Mouse (Mus musculus) embryonic stem cell, embryonic (primary cell): Measurements from ENCODE around the gene Hivep2.

Experiments used
- CTCF ChIA-PET, 4 experiments: fragments of 300-600 bp in 2 of 4; fragments of 350-600 bp in 2 of 4; sonication (Branson Sonifier 250); formaldehyde crosslinking; loops; one replicate each; lab custom pipeline; 2022; ENCODE audit warnings: inconsistent platforms in 2 of 4; lab: Charles Lee
- POLR2A ChIA-PET, 4 experiments: fragments of 300-600 bp in 2 of 4; fragments of 350-600 bp in 2 of 4; sonication (Branson Sonifier 250); formaldehyde crosslinking; loops; one replicate each; lab custom pipeline; 2022; ENCODE audit warnings: antibody characterized with exemption in 4 of 4, inconsistent platforms in 1 of 4; lab: Charles Lee

The Hivep2 gene

GRCm38 (mm10) chr10:14082275-14082674 lies 116.4 kb downstream of the Hivep2 start:
- ChIA-PET POLR2A (interaction anchor here in 3 of 4 experiments (0.7 to 1.5 kb wide), 3 partner anchors 10 to 119 kb away, joined by 3 to 8 read pairs (median 4); no protein-coding TSS in a partner anchor), CTCF (no interaction called here)

- ChIA-PET POLR2A (interaction anchor here in 2 of 4 experiments (0.7 to 1.4 kb wide), 2 partner anchors 10 to 521 kb away, joined by 6 to 8 read pairs; no protein-coding TSS in a partner anchor), CTCF (interaction anchor here in 1 of 4 experiments (0.7 kb wide), 1 partner anchor 121 kb away, joined by 9 read pairs; no protein-coding TSS in a partner anchor)
Observed at GRCm38 (mm10) chr10:14085241-14085659, 119.4 kb downstream of the Hivep2 start.

DNA sequence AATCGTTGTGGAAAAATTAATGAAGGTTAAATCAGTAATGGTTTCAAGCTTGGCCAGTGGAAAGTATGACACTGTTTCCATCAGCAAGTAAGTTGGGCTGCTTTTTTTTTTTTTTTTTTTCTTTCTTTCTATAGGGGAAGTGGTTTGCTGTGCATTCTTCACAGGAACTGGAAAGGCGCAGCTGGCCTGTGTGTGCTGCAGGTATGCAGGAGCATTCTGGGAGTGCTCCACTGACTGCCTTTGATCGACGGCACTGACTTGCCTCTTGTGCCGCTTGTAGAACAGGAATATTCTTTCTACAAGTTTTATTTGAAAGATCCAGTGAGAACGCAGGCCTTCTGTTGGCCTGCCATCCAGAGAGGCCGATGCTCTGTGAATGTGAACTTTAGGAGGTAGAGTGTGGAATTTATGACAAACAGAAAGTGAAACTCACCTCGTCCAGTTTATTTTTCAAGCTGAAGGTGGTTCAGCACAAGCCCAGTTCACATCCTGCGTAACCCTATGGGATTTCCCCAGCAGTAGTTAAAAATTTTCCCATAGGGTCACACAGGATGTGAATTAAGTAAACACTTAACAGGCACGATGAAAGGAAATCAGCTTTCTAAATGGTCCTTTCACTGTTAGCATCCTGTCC lies 120.1 kb downstream of the Hivep2 start:
- CTCF ChIA-PET: interaction anchor here in 1 of 4 experiments (0.6 to 0.7 kb wide), 2 partner anchors 27 to 121 kb away, joined by 5 to 9 read pairs; no protein-coding TSS in a partner anchor
- POLR2A ChIA-PET: interaction anchor here in 2 of 4 experiments (0.7 to 1.4 kb wide), 3 partner anchors 9 to 521 kb away, joined by 4 to 8 read pairs (median 6); no protein-coding TSS in a partner anchor

DNA sequence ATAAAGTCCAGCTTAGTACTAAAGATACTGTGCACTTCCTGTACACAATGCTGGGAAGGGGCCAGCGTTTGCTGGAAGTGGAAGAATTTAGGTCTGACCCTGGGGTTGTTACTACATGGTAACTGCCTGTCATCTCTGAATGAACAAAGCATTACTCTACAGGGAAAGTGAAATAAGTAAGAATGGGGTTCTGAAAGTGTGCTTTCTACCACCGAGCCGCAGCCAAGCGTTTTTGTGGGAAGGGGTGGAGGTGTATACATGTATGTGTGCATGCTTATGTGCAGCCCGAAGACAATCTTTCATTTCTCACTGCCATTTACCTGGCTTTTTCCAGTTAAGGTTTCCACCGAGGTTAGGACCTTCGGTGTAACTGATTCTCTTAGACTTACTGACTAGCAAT lies 121.4 kb downstream of the Hivep2 start:
- ChIA-PET CTCF (interaction anchor here in 2 of 4 experiments (0.6 kb wide), 2 partner anchors 108 to 445 kb away, joined by 3 to 4 read pairs; no protein-coding TSS in a partner anchor), POLR2A (interaction anchor here in 1 of 4 experiments (0.7 kb wide), 1 partner anchor 358 kb away, joined by 6 read pairs; no protein-coding TSS in a partner anchor)

GRCm38 (mm10) chr10:14089488-14089887 lies 123.6 kb downstream of the Hivep2 start:
- ChIA-PET CTCF (no interaction called here), POLR2A (no interaction called here)

DNA sequence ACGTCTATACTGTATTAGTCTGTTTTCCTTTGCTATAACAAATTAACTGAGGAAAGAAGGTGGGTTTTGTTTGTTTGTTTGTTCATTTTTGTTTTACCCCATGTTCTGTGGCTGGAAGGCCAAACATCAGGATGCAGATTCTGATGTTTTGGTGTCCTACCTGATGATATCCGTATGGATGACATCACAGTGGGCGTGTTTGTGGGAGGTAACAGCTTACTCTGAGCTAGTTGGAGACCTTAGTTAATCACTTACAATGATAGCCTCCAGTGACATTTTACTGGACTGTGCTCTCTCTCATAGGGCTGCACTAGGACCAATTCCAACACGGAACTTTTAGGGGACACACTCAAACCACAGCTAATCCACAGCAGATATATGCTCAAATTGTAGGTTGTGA lies 128.2 kb downstream of the Hivep2 start:
- POLR2A ChIA-PET: interaction anchor here in 1 of 4 experiments (1.3 kb wide), 1 partner anchor 8 kb away, joined by 6 read pairs; no protein-coding TSS in a partner anchor
- CTCF ChIA-PET: no interaction called here

DNA sequence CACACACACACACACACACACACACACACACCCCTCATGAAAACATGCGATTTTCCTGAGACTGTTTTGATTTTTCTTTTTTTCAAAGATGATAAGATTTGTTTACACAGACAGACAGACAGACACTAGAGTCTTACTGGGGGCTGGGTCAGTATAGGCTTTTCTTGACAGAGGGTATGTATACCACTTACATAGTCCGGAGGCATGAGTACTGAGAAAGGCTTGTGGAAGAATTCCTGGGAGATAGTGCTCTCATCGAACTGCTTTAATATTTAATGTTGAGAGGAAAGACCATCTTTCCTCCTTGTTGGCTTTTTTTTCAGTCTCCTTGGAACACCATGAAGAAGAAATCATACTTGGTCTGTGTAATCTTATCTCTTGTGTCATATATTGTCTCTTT lies 130.2 kb downstream of the Hivep2 start:
- ChIA-PET POLR2A (no interaction called here), CTCF (no interaction called here)

- ChIA-PET POLR2A (no interaction called here), CTCF (no interaction called here)
Observed at GRCm38 (mm10) chr10:14099182-14099581, 133.3 kb downstream of the Hivep2 start.

DNA sequence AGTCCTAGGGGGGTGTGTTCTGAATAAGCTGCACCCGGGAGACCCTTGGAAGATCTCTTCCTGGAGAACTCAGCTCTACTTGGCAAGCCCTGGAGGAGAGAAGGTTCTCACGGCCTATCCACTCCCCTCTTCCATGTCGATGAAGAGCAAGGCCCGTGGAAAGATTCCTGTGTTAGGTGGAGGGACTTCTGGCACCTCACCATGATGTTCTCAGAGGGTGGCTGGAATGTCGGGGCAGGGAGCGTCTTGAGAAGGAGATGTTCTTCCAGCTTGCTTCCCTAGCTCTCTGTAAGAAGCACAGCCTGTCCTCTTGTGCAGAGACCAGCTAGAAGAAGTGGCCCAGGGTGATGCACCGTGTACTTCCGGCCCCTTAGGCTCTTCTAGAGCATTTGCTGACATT lies 134.2 kb downstream of the Hivep2 start:
- CTCF ChIA-PET: no interaction called here
- POLR2A ChIA-PET: no interaction called here

GRCm38 (mm10) chr10:14100847-14101246 lies 135.0 kb downstream of the Hivep2 start:
- ChIA-PET CTCF (interaction anchor here in 2 of 4 experiments (0.6 kb wide), 2 partner anchors 44 to 1603 kb away, joined by 3 read pairs; no protein-coding TSS in a partner anchor), POLR2A (no interaction called here)

- CTCF ChIA-PET: no interaction called here
- POLR2A ChIA-PET: no interaction called here
Observed at GRCm38 (mm10) chr10:14101966-14102365, 136.1 kb downstream of the Hivep2 start.

DNA sequence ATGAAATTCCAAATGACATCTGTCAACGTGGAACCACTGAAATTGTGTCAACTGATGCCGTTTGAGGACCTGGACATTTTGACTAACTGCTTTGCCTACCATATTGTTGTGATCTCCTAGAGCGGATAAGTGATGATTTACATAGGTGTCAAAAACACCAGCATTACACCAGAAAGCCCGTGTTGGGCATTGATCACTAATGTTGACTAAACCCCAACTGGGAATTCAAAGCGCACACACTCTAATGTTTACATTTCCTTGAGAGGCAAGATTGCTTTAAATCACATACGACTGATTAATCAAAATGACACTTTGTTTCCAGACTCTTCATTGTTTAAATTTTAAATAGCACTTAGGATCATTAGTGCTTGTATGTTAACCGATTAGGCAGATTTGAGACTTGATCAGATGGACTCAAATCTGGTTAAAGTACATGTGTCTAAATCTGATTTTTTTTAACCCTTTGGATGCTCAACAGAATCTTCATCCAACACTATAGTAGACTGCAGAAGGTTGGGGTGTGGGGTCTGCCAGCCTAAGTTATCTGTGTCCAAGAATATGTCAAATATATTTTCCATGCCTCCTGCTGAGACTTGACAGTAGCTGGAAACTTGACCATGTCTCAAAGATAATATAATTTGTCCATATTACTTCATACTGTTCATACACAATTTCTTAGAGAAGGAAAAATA lies 142.3 kb downstream of the Hivep2 start:
- ChIA-PET CTCF (no interaction called here), POLR2A (no interaction called here)

GRCm38 (mm10) chr10:14115846-14116245 lies 150.0 kb downstream of the Hivep2 start:
- ChIA-PET CTCF (no interaction called here), POLR2A (no interaction called here)

DNA sequence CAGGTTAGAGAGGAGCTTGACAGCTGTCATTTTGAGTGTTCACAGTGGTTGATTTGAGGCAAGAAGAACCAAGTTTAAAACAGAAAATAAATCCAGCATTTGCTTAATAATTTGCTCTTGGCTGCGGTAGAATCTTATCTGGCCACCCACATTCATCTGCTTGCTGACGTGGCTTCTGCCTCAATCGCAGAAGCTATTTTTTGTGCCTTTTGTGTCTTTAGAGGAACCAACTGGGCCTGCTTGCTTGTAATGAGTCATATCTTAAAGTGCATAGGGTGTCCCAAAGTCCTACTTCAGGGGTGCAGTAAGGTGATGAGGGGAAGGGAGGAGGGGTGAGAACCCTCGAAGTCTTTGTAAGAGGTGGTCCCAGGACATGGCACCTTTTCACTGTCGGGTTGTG lies 151.1 kb downstream of the Hivep2 start:
- ChIA-PET CTCF (no interaction called here), POLR2A (interaction anchor here in 1 of 4 experiments (0.7 kb wide), 1 partner anchor 702 kb away, joined by 5 read pairs; no protein-coding TSS in a partner anchor)

DNA sequence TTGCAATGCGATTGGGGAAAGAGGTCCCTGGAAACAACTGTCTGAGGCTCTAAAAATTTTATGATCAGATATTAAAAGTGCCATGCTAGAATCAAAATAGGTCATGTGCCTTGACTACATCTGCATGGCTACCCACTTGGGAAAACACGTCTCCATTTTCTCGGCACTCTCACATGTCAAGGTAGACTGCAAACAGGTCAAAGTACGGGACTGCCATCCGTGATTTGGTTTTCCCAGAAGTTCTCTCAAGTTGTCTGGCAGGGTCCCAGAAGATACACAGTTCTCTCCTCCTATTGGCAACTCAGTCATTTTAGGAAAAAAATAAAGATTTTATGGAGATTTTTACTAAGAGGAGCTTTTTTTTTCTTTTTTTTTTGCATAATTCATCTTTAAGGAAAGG lies 153.3 kb downstream of the Hivep2 start:
- CTCF ChIA-PET: interaction anchor here in 3 of 4 experiments (0.5 to 0.6 kb wide), 4 partner anchors 153 to 285 kb away, joined by 3 to 5 read pairs (median 4); partner anchors contain the start of gene Hivep2 (in 1 of the 3)
- POLR2A ChIA-PET: interaction anchor here in 1 of 4 experiments (0.7 to 0.9 kb wide), 2 partner anchors 51 to 551 kb away, joined by 3 to 4 read pairs; no protein-coding TSS in a partner anchor

DNA sequence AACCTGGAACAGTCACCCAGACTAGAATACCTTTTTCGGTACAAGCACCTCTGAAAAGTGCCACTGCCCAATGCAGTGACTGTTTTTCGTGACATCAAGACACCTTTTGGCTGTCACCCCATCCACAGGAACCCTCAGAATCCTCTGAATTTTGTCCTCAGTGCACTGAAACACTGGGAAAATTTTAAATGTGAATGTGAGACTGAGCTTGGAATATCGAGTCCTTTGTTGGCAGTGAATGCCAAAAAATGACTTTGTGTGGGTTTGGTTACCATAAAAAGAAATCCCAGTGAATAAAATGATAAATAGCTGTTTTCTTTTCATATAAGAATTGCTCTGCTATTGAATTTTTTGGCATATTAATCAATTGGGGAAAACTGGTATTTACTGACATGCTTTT lies 154.6 kb downstream of the Hivep2 start:
- POLR2A ChIA-PET: no interaction called here
- CTCF ChIA-PET: no interaction called here

- ChIA-PET POLR2A (no interaction called here), CTCF (interaction anchor here in 1 of 4 experiments (0.5 kb wide), 1 partner anchor 80 kb away, joined by 3 read pairs; no protein-coding TSS in a partner anchor)
Observed at GRCm38 (mm10) chr10:14127826-14128225, 162.0 kb downstream of the Hivep2 start.

DNA sequence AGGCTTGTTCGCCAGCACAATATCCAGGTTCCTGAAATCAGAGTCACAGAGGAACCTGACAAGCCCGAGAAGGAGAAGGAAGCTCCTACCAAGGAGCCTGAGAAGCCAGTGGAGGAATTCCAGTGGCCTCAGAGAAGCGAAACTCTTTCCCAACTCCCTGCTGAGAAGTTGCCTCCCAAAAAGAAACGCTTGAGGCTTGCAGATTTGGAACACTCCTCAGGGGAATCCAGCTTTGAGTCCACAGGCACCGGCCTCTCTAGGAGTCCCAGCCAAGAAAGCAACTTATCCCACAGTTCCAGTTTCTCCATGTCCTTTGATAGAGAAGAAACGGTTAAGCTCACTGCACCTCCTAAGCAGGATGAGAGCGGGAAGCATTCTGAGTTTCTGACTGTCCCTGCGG lies 164.4 kb downstream of the Hivep2 start:
- ChIA-PET CTCF (no interaction called here), POLR2A (no interaction called here)

GRCm38 (mm10) chr10:14131307-14131706 lies 165.4 kb downstream of the Hivep2 start:
- CTCF ChIA-PET: no interaction called here
- POLR2A ChIA-PET: interaction anchor here in 1 of 4 experiments (1.4 kb wide), 1 partner anchor 14 kb away, joined by 3 read pairs; no protein-coding TSS in a partner anchor
